ENCODE assay signal across 9 mouse cellular contexts in genomic region chr1:186261326-186261833, GRCm38 (mm10).
A peak's percentile ranks its signal among the peaks of the same experiment; 100 is the strongest.
DNase-seq lines count a peak whose midpoint lies in the region; ATAC-seq and TF ChIP-seq lines count a peak whose summit lies in the region.
"Had no signal": no experiment of that assay in that cellular context is flagged by ENCODE, and none has a peak within 500 bp of the region (broad histone marks: within the 10 kb centered on the region; RNA-seq: fewer than 3 reads in every experiment).

No protein-coding gene starts in this region.

- no peak for TF ChIP-seq EP300 in liver, embryonic 14.5 days (IDR thresholded peaks at IDR 0.05; ENCODE audit: low read depth)

- peak; percentile 67 for DNase-seq in forebrain, embryonic 11.5 days (ENCODE audit: low spot score)
- peak; percentile 79 for DNase-seq in adrenal gland, postnatal 14 days
- peak; percentile 90 to 92 for DNase-seq in heart, adult 18-20 months
- peak; percentile 73 for DNase-seq in kidney, adult 11 months
- no peak for DNase-seq in liver, embryonic 14.5 days (ENCODE audit: low read depth in 3 of 3, low spot score in 3 of 3)
- DNase-seq in retina, postnatal 1 day = peak; percentile 89
- no peak for DNase-seq in cerebellum, adult 18-20 months

- no peak for TF ChIP-seq CTCF in liver, embryonic 14.5 days (IDR thresholded peaks at IDR 0.05; ENCODE audit: low read depth)

- no peaks in the 10 kb centered on the region for H3K27me3 ChIP-seq in forebrain, embryonic 11.5 days (ENCODE audit: control insufficient read depth, insufficient read depth, low read length)
- H3K27me3 ChIP-seq in forebrain, embryonic 13.5 days = no peaks in the 10 kb centered on the region
- no peaks in the 10 kb centered on the region for H3K27me3 ChIP-seq in liver, embryonic 14.5 days (ENCODE audit: control insufficient read depth, insufficient read depth, low read length)
- H3K27me3 ChIP-seq: limb, embryonic 15.5 days had no signal

- no peak overlapping the region for H3K4me3 ChIP-seq in forebrain, embryonic 11.5 days (ENCODE audit: low read depth, low read length)
- H3K4me3 ChIP-seq in forebrain, embryonic 13.5 days = no peak overlapping the region
- H3K4me3 ChIP-seq in liver, embryonic 14.5 days (ENCODE audit: insufficient read depth in 1 of 2, low read depth in 2 of 2, low read length in 2 of 2) = no peak overlapping the region
- H3K4me3 ChIP-seq: limb, embryonic 15.5 days had no signal

- no peaks in the 10 kb centered on the region for H3K9me3 ChIP-seq in forebrain, embryonic 11.5 days (ENCODE audit: control insufficient read depth, low read length)
- H3K9me3 ChIP-seq in forebrain, embryonic 13.5 days (replicated peaks) = 0 out of 2 replicates have a peak, but pooled peaks cover 2% of the 10 kb centered on the region
- no peaks in the 10 kb centered on the region; the same call in 1 of the 2 replicates for H3K9me3 ChIP-seq in liver, embryonic 14.5 days (ENCODE audit: control insufficient read depth, low read length)
- H3K9me3 ChIP-seq: limb, embryonic 15.5 days had no signal

- H3K4me2 ChIP-seq in forebrain, embryonic 11.5 days (ENCODE audit: low read depth, low read length, severe bottlenecking) = no peak overlapping the region
- H3K4me2 ChIP-seq in forebrain, embryonic 13.5 days = no peak overlapping the region
- H3K4me2 ChIP-seq in liver, embryonic 14.5 days (ENCODE audit: low read depth) = no peak overlapping the region
- H3K4me2 ChIP-seq: limb, embryonic 15.5 days had no signal

- H3K9ac ChIP-seq in forebrain, embryonic 11.5 days (ENCODE audit: low read length) = no peak overlapping the region
- no peak overlapping the region for H3K9ac ChIP-seq in forebrain, embryonic 13.5 days
- H3K9ac ChIP-seq in liver, embryonic 14.5 days (replicated peaks) = no peak overlapping the region
- H3K9ac ChIP-seq: limb, embryonic 15.5 days had no signal

- ATAC-seq in forebrain, embryonic 11.5 days (replicated peaks; ENCODE audit: low FRiP score) = 0 out of 2 replicates have a peak, but pooled peaks have one; percentile 3
- no peak for ATAC-seq in forebrain, embryonic 13.5 days
- peak; percentile 23; the same call in 1 of the 2 replicates for ATAC-seq in liver, embryonic 14.5 days (ENCODE audit: insufficient read depth)

- no peak overlapping the region for H3K27ac ChIP-seq in forebrain, embryonic 11.5 days (ENCODE audit: low read depth, low read length)
- H3K27ac ChIP-seq in forebrain, embryonic 13.5 days = no peak overlapping the region
- H3K27ac ChIP-seq in liver, embryonic 14.5 days = no peak overlapping the region

- no peaks in the 10 kb centered on the region for H3K36me3 ChIP-seq in forebrain, embryonic 11.5 days (ENCODE audit: control insufficient read depth, insufficient read depth, low read length)
- no peaks in the 10 kb centered on the region for H3K36me3 ChIP-seq in forebrain, embryonic 13.5 days (ENCODE audit: poor library complexity, severe bottlenecking)
- no peaks in the 10 kb centered on the region for H3K36me3 ChIP-seq in liver, embryonic 14.5 days (replicated peaks; ENCODE audit: control insufficient read depth, insufficient read depth, low read depth)
- H3K36me3 ChIP-seq: limb, embryonic 15.5 days had no signal

- peaks cover 2% of the 10 kb centered on the region; the same call in 1 of the 2 replicates for H3K4me1 ChIP-seq in forebrain, embryonic 11.5 days (replicated peaks; ENCODE audit: control insufficient read depth, insufficient read depth, low read length)
- H3K4me1 ChIP-seq in forebrain, embryonic 13.5 days = peaks cover 18% of the 10 kb centered on the region
- peaks cover 0 to 7% of the 10 kb centered on the region in 2 experiments; a peak in 1 of 4 replicates for H3K4me1 ChIP-seq in liver, embryonic 14.5 days (replicated peaks; ENCODE audit: control insufficient read depth in 2 of 2, insufficient read depth in 2 of 2, low read length in 1 of 2)

- 42% methylated on average over 4 of the region's 4 CpGs for WGBS in forebrain, embryonic 11.5 days
- 33% methylated on average over 4 of the region's 4 CpGs for WGBS in forebrain, embryonic 13.5 days
- WGBS in liver, embryonic 14.5 days (ENCODE audit: insufficient replicate concordance) = 54% methylated on average over 4 of the region's 4 CpGs

Comparison
In these comparisons a context has a peak if more than half of its experiments do, and no peak if none do; other contexts are left out.
1. DNase-seq: peak in forebrain, embryonic 11.5 days (single experiment), adrenal gland, postnatal 14 days (single experiment), heart, adult 18-20 months (2 of 2), kidney, adult 11 months (single experiment) and retina, postnatal 1 day (single experiment); none in liver, embryonic 14.5 days (0 of 3) and cerebellum, adult 18-20 months (0 of 2).